Mouse (Mus musculus): Measurements from ENCODE around the gene Zfp638.
A peak's percentile ranks its signal among the peaks of the same experiment; 100 is the strongest.

The Zfp638 gene

GRCm38 (mm10) chr6:83866954-83867597, at the start of gene Zfp638:
TSS of gene Zfp638 (plus strand) at chr6:83867109.
- DNase-seq, result peak; percentile 91

- DNase-seq, result no peak
Observed at GRCm38 (mm10) chr6:83818996-83819395, 47.9 kb upstream of the Zfp638 start.

DNA sequence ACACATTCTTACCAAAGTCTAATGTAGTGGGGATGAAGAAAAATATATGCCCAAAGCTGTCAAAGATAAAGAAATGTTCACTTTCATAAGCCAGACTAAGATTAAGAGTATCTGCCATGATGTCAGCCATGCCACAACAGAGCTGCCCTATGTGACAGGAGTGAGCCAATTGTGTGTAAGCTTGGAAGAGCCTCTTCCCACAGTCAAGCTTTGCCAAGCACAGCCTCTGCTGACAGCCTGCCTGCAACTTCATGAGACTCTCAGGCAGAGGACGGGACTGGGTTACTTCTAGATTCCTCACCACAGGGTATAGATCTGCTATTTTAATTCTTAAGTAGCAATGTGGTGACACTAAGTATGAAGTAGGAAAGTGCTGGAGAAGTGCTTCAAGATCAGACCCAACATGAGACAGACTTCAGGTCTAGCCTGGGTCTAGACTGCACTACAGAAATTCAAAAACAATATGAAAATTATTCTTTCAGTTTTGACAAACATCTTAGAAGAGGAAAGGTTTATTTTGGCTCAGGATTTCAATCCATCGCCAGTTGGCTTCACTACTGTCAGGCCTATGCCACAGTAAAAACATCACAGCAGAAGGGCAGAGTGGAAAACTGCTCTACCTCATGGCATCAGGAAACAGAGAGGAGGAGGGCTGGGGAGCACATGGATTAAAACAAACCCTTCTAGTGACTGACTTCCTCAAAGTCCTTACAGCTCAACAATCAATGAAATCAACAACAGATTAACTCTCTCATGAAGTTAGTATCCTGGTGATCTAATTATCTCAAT, 46.0 kb upstream of the Zfp638 start:
- DNase-seq, result no peak

- DNase-seq, result no peak
Observed at GRCm38 (mm10) chr6:83821856-83822255, 45.1 kb upstream of the Zfp638 start.

DNA sequence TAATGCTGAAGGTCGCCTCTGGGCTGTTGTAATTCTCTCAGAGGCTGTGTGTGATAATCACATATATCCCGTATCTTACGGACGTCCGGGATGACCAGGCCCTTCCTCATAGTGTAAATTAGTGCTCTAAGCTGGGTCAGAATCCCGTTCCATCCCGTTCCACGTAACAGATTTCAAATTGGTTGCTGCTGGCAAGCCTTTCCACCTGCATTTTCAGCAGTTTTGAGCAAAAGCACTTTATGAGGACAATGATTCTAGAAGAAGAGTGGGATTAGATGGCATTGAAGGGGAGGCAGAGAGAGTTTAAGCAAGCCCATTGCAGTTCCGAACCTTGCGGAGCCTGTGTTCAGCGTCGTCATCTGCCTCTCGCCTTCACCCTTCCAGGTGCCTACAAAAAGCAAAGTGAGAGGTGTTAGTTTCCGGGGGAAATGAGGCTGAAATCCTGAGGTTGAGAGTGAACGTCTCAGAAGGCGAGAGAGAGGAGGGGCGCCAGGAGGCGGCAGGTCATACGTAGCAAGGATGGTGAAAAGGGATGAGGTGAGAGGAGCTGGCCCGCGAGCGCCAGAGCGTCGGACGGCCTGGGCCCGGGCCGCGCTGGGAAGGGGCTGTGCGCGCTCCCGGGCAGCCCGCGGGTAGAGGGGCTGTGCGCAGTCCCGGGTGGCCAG, 35.8 kb upstream of the Zfp638 start:
- DNase-seq, result no peak

GRCm38 (mm10) chr6:83831606-83832123, 35.2 kb upstream of the Zfp638 start, which contains the start of gene Paip2b:
TSS of gene Paip2b (minus strand) at chr6:83831741.
- peak; percentile 100 for DNase-seq

GRCm38 (mm10) chr6:83832393-83832792, 34.5 kb upstream of the Zfp638 start:
- DNase-seq, result peak; percentile 28

DNA sequence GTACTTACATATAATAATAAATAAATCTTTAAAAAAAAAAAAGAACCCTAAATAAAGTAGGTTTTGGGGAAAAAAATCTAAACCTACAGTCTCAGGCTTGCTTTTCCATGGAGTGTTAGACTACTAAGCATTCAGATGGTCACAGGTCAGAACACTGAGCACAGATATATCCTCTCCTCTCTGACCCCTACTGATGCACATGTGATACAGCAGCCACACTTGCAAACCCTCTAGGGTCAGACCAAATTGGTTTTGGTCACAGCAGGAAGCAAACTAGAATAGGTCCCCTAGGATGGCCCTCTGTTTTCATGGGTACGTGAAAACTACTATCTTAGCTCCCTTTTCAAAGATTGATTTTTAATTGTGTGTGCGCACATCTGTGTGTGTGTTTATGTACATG, 30.1 kb upstream of the Zfp638 start:
- DNase-seq, result no peak

GRCm38 (mm10) chr6:83838046-83838445, 28.9 kb upstream of the Zfp638 start:
- no peak for DNase-seq

DNA sequence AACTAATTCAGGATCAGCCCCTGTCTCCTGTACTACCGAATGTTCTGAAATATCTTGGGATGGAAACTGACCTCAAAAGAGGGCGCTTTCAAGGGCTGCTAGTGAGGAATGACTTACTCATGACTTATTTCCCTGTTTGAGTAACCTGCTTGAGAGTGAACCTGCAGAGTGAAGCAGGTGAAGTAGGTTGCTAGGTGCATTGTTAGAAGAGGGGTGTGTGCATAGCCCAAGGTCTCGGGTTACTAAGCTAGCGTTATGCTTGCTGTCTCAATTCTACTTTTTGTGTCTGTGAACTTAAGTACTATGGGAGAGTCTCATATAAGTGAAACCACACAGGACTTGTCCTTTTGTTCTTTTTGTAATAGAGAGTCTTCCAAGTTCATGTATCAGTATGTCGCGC, 26.8 kb upstream of the Zfp638 start:
- no peak for DNase-seq

DNA sequence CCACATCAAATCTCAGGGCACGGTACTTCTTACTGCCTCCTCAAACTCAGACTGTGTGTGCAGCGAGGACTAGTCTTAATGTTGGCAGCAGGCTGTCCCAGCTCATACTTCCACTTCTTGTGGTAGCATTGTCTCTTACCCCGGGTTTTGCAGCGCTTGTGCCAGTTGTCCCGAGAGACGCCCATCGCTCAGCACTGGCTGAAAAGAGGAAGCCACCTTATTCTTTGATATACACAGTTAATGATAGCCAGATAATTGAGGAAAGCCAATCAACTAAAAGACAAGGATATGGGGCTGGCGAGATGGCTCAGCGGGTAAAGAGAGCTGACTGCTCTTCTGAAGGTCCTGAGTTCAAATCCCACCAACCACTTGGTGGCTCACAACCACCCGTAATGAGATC, 22.0 kb upstream of the Zfp638 start:
- DNase-seq, result no peak

DNA sequence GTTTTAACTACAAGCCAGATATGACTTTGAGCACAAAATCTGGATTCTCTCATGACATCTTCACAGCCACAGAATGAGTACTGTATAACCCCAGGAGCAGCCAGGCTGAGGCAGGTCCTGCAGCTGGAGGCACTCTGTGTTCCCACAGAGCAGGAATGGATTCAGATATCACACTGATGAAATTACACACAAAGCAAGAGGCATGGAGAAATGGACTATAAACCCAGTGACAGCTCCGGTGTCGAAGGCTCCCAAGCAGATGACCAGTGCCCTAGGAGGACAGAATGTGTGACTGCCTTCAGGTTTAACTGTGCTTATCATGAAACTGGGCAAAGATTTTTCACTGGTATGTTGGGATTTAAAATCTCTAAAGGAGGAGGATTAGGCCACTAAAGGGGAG, 20.8 kb upstream of the Zfp638 start:
- no peak for DNase-seq

- DNase-seq, result no peak
Observed at GRCm38 (mm10) chr6:83849446-83849845, 17.5 kb upstream of the Zfp638 start.

DNA sequence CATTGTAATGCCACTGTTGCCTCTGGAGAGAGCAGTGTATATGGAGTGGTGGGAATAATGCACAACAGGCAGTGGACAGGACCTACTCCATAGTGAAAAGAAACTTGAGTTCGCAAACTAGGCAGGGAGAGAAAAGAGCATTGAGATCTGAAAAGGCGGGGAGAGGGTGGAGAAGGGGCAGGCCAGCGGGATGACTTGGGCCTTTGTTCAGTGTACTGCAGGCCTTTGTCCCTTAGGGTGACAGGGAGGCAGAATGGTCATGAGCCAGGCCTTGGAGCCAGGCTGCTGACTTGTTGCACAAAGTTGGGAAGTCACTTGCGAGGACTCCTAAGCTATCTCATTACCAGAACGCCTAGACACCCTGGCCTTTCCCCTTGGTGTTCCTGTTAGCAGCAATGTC, 9.4 kb upstream of the Zfp638 start:
- peak; percentile 20 for DNase-seq

- no peak for DNase-seq
Observed at GRCm38 (mm10) chr6:83860033-83860432, 6.9 kb upstream of the Zfp638 start.

DNA sequence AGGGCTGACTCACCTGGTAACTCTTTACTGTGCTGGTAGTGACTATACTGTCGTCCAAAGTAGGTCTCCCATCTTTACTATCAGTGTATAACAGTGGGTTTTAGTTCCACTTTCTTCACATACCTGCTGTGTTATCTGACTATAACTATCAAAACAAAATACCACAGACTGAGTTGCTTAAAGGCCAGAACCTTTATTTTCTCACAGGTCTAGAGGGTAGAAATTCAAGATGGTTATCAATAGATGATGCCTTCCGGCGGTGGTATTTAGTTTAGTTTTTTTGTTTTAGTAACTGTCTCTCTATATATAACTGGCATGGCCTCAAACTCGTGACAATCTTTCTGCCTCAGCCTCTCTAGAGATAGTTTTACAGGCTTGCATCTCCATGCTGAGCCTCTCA, 3.4 kb upstream of the Zfp638 start:
- DNase-seq, result no peak

DNA sequence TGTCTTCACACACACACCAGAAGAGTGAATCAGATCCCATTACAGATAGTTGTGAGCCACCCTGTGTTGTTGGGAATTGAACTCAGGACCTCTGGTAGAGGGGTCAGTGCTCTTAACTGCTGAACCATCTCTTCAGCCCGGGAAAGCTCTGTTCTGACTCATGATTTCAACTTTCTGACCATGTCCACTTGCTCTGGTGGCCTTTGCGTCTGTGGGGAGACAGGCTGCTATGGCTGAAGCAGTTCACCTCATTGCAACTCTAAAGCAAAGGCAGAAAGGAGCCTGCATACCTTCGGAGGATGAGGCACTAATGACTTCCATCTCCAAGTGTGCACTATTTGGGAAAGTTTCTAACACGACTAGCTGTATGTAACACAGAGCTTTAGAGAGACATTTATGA, 486 bp upstream of the Zfp638 start:
- DNase-seq, result no peak

DNA sequence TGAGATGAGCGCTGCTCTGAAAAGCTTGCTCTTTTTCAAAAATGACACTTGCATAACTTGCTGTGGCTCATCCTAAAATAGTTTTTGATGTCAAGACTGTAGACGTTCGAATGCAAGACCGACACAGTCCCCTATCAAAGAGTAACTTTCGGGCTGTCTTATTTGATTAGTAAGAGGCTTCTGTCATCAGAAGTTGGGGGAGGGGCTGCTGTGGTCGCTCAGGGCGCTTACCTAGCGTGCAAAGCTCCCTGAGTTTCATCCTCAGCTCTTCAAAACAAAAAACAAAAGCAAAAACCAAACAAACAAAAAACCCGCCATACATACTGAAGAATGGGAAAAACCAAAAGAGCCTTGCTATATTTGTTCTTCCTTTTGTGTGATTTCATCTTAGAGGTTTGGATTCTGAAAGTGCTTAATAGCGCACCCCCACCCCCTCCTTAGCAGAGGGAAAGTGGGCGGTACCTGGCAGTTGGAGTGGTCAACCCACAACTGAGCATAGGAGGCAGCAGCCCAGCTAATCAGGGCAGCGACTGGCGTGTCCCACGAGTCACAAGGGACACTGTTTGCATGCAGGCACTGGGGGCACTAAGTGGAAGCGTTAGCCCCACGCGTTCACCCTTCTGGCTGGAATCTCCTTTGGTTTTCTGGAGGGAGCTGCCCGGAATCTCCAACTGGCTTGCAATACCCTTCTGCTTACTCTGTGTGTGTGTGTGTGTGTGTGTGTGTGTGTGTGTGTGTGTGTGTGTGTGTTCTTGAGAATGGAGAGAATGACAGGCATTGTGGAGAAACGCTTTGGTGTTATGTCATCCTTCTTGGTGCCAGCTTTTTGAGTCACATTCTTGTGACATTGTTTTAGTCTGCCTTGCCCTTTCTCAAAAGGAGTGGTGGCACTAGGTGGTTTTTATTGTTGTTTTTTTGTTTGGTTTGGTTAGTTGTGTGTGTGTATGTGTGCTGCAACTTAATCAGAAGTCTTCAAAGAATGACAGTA, 983 bp downstream of the Zfp638 start:
- peak; percentile 56 for DNase-seq

DNA sequence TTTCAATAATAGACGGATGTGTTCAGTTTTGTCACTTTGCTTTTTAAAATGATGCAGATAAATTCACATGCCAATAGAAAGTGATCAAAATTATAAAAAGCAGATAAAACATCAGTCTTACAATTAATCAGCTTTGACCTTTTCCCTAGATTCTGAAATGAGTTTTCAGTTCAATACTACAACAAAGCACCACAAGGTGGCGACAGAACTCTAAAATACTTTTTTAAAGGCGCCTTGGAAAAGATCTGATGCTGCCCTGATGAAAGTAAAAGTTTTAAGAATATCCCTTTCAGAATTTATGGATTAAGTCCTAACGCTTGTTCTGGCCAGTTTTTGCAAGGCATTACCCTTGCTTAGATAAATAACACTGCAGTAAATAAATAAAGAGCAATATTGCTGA, 12.9 kb downstream of the Zfp638 start:
- no peak for DNase-seq

DNA sequence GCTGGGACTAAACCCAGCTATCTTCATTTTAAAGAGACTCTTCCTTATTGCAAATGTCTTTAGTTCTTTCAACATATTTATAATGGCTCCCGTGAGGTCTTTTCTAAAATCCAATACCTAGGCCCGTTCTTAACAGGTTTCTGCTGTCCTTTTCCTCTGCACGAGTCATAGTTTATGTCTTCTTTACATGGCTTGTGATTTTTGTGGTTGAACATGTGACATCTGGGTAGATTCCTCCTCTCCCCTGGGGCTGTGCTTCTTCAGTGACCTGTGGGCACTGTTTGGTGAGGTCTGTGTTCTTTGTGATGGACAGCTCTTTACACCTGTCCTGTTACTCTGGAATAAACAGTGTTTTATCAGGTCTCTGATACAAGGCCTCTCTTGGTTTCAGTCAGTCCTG, 19.9 kb downstream of the Zfp638 start:
- no peak for DNase-seq

- DNase-seq, result no peak
Observed at GRCm38 (mm10) chr6:83888802-83889201, 21.9 kb downstream of the Zfp638 start.

DNA sequence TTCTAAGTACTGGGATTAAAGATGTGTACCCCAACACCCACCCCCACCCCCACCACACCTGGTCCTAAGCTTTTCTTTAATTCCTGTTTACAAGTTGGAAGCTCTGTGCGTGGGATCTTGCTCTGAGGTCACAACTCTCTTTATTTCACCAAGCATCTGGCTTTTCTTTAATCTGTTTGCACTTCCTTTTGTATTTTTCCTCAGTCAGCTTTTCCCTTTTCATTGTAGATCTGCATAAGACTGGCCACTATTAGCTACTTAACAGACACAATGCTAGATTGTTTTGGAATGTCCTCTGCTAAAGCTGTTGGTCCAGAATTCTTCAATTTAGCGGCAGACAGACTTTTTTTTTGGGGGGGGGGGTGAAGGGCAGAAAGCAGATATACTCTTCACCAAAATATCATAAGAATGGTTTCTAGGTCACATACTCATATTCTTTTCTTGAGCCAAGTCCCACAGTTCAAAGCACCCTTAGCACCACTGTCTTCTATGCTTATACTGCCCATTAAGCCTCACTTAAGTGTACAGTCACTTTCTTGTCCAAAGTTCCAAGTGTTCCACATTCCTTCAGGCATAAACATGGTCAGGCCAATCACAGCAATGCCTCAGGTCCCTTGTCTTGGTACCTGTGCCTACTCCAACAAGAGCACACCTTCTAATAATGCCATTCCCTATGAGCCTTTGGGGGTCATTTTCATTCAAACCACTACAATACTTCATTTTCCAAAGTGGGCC, 23.5 kb downstream of the Zfp638 start:
- no peak for DNase-seq

Data from cerebellum, adult 11-12 months (tissue).